Mouse (Mus musculus): ENCODE measurements around the gene Gm11437. TPM values are rescaled to one million over a fixed set of nuclear protein-coding genes. Genes with fewer than 3 reads are reported as not detected.

The Gm11437 gene
- polyA plus RNA-seq, 1 experiment from 2014 or later: not detected

- WGBS: 64% methylated on average over 2 of the region's 2 CpGs
- Histone ChIP-seq H3K4me2 (ENCODE audit: low read depth, low read length) (no peak overlapping the region), H3K4me1 (ENCODE audit: control insufficient read depth, insufficient read depth, low read length) (peaks cover 2% of the 10 kb centered on the region; the same call in 1 of the 2 replicates), H3K27ac (ENCODE audit: low read length) (no peak overlapping the region), H3K36me3 (ENCODE audit: control insufficient read depth, insufficient read depth) (no peaks in the 10 kb centered on the region), H3K9ac (ENCODE audit: low read length) (no peak overlapping the region), H3K27me3 (ENCODE audit: control insufficient read depth, insufficient read depth, low read length) (no peaks in the 10 kb centered on the region), H3K4me3 (ENCODE audit: low read length) (no peak overlapping the region), H3K9me3 (replicated peaks; ENCODE audit: control insufficient read depth, low read length) (no peaks in the 10 kb centered on the region)
- ATAC-seq (replicated peaks; ENCODE audit: extremely low read depth, insufficient read depth, low FRiP score): no peak
These were observed 16.4 kb downstream of the Gm11437 start for GRCm38 (mm10) chr11:84150884-84151283.

- Histone ChIP-seq H3K36me3 (ENCODE audit: control insufficient read depth, insufficient read depth) (no peaks in the 10 kb centered on the region), H3K9me3 (replicated peaks; ENCODE audit: control insufficient read depth, low read length) (no peaks in the 10 kb centered on the region), H3K4me3 (ENCODE audit: low read length) (no peak overlapping the region), H3K4me2 (ENCODE audit: low read depth, low read length) (no peak overlapping the region), H3K27me3 (ENCODE audit: control insufficient read depth, insufficient read depth, low read length) (no peaks in the 10 kb centered on the region), H3K9ac (ENCODE audit: low read length) (no peak overlapping the region), H3K27ac (ENCODE audit: low read length) (no peak overlapping the region), H3K4me1 (ENCODE audit: control insufficient read depth, insufficient read depth, low read length) (peaks cover 2% of the 10 kb centered on the region; the same call in 1 of the 2 replicates)
- ATAC-seq (replicated peaks; ENCODE audit: extremely low read depth, insufficient read depth, low FRiP score): no peak
- 69% methylated on average over 3 of the region's 3 CpGs for WGBS
These were observed 21.2 kb downstream of the Gm11437 start for GRCm38 (mm10) chr11:84146081-84146480.

- WGBS: 68% methylated on average over 10 of the region's 10 CpGs
- ATAC-seq (replicated peaks; ENCODE audit: extremely low read depth, insufficient read depth, low FRiP score): no peak
- Histone ChIP-seq H3K9ac (ENCODE audit: low read length) (no peak overlapping the region), H3K36me3 (ENCODE audit: control insufficient read depth, insufficient read depth) (no peaks in the 10 kb centered on the region), H3K9me3 (replicated peaks; ENCODE audit: control insufficient read depth, low read length) (no peaks in the 10 kb centered on the region), H3K27ac (ENCODE audit: low read length) (no peak overlapping the region), H3K4me2 (ENCODE audit: low read depth, low read length) (no peak overlapping the region), H3K27me3 (ENCODE audit: control insufficient read depth, insufficient read depth, low read length) (no peaks in the 10 kb centered on the region), H3K4me3 (ENCODE audit: low read length) (no peak overlapping the region), H3K4me1 (ENCODE audit: control insufficient read depth, insufficient read depth, low read length) (peaks cover 2% of the 10 kb centered on the region; the same call in 1 of the 2 replicates)
These were observed 22.0 kb downstream of the Gm11437 start for GRCm38 (mm10) chr11:84145201-84145798.

GRCm38 (mm10) chr11:84141752-84142151 is 25.5 kb downstream of the Gm11437 start:
- H3K36me3 ChIP-seq (ENCODE audit: control insufficient read depth, insufficient read depth): no peaks in the 10 kb centered on the region
- WGBS: 49% methylated on average over 2 of the region's 2 CpGs
- no peak overlapping the region for H3K27ac ChIP-seq (ENCODE audit: low read length)
- no peak overlapping the region for H3K4me3 ChIP-seq (ENCODE audit: low read length)
- no peak for ATAC-seq (replicated peaks; ENCODE audit: extremely low read depth, insufficient read depth, low FRiP score)
- no peaks in the 10 kb centered on the region for H3K4me1 ChIP-seq (ENCODE audit: control insufficient read depth, insufficient read depth, low read length)
- no peaks in the 10 kb centered on the region for H3K27me3 ChIP-seq (ENCODE audit: control insufficient read depth, insufficient read depth, low read length)
- no peaks in the 10 kb centered on the region for H3K9me3 ChIP-seq (replicated peaks; ENCODE audit: control insufficient read depth, low read length)
- no peak overlapping the region for H3K4me2 ChIP-seq (ENCODE audit: low read depth, low read length)
- H3K9ac ChIP-seq (ENCODE audit: low read length): no peak overlapping the region

- Histone ChIP-seq H3K36me3 (ENCODE audit: control insufficient read depth, insufficient read depth) (no peaks in the 10 kb centered on the region), H3K4me1 (ENCODE audit: control insufficient read depth, insufficient read depth, low read length) (no peaks in the 10 kb centered on the region), H3K27ac (ENCODE audit: low read length) (no peak overlapping the region), H3K9me3 (replicated peaks; ENCODE audit: control insufficient read depth, low read length) (no peaks in the 10 kb centered on the region), H3K4me2 (ENCODE audit: low read depth, low read length) (no peak overlapping the region), H3K4me3 (ENCODE audit: low read length) (no peak overlapping the region), H3K27me3 (ENCODE audit: control insufficient read depth, insufficient read depth, low read length) (no peaks in the 10 kb centered on the region), H3K9ac (ENCODE audit: low read length) (no peak overlapping the region)
- no peak for ATAC-seq (replicated peaks; ENCODE audit: extremely low read depth, insufficient read depth, low FRiP score)
- WGBS: 88% methylated on average over 3 of the region's 3 CpGs
These were observed 30.8 kb downstream of the Gm11437 start for GRCm38 (mm10) chr11:84136453-84136852.

- Histone ChIP-seq H3K27ac (ENCODE audit: low read length) (no peak overlapping the region), H3K9ac (ENCODE audit: low read length) (no peak overlapping the region), H3K4me3 (ENCODE audit: low read length) (no peak overlapping the region), H3K36me3 (ENCODE audit: control insufficient read depth, insufficient read depth) (no peaks in the 10 kb centered on the region), H3K4me2 (ENCODE audit: low read depth, low read length) (no peak overlapping the region), H3K27me3 (ENCODE audit: control insufficient read depth, insufficient read depth, low read length) (no peaks in the 10 kb centered on the region), H3K9me3 (replicated peaks; ENCODE audit: control insufficient read depth, low read length) (no peaks in the 10 kb centered on the region), H3K4me1 (ENCODE audit: control insufficient read depth, insufficient read depth, low read length) (peaks cover 4% of the 10 kb centered on the region)
- 97% methylated on average over 2 of the region's 2 CpGs for WGBS
- no peak for ATAC-seq (replicated peaks; ENCODE audit: extremely low read depth, insufficient read depth, low FRiP score)
These were observed 32.9 kb downstream of the Gm11437 start for GRCm38 (mm10) chr11:84134331-84134860.

- peak overlapping the region; percentile 93 for H3K4me3 ChIP-seq (ENCODE audit: low read length)
- H3K27me3 ChIP-seq (ENCODE audit: control insufficient read depth, insufficient read depth, low read length): no peaks in the 10 kb centered on the region
- peaks cover 7% of the 10 kb centered on the region for H3K4me1 ChIP-seq (ENCODE audit: control insufficient read depth, insufficient read depth, low read length)
- no peaks in the 10 kb centered on the region for H3K9me3 ChIP-seq (replicated peaks; ENCODE audit: control insufficient read depth, low read length)
- peak overlapping the region; percentile 92 for H3K9ac ChIP-seq (ENCODE audit: low read length)
- peaks cover 14% of the 10 kb centered on the region for H3K36me3 ChIP-seq (ENCODE audit: control insufficient read depth, insufficient read depth)
- 7% methylated on average over 11 of the region's 11 CpGs for WGBS
- no peak for ATAC-seq (replicated peaks; ENCODE audit: extremely low read depth, insufficient read depth, low FRiP score)
- H3K27ac ChIP-seq (ENCODE audit: low read length): no peak overlapping the region
- H3K4me2 ChIP-seq (ENCODE audit: low read depth, low read length): peak overlapping the region; percentile 92
These were observed 37.5 kb downstream of the Gm11437 start for GRCm38 (mm10) chr11:84129799-84130185.

- H3K36me3 ChIP-seq (ENCODE audit: control insufficient read depth, insufficient read depth): peaks cover 18% of the 10 kb centered on the region
- peak within 1 kb of the TSS; percentile 92 for H3K9ac ChIP-seq (ENCODE audit: low read length)
- peak within 1 kb of the TSS; percentile 93 for H3K4me3 ChIP-seq (ENCODE audit: low read length)
- no peaks in the 10 kb centered on the region for H3K9me3 ChIP-seq (replicated peaks; ENCODE audit: control insufficient read depth, low read length)
- peaks cover 7% of the 10 kb centered on the region for H3K4me1 ChIP-seq (ENCODE audit: control insufficient read depth, insufficient read depth, low read length)
- WGBS: under 1% methylated on average over 58 of the region's 83 CpGs
- no peaks in the 10 kb centered on the region for H3K27me3 ChIP-seq (ENCODE audit: control insufficient read depth, insufficient read depth, low read length)
- peak within 1 kb of the TSS; percentile 92 for H3K4me2 ChIP-seq (ENCODE audit: low read depth, low read length)
- peak; percentile 93 for ATAC-seq (replicated peaks; ENCODE audit: extremely low read depth, insufficient read depth, low FRiP score)
- peak within 1 kb of the TSS; percentile 55 for H3K27ac ChIP-seq (ENCODE audit: low read length)
These were observed 38.1 kb downstream of the Gm11437 start, which contains the start of the genes Tada2a and Acaca for GRCm38 (mm10) chr11:84128943-84129798. Tada2a (minus strand) TSS chr11:84129600. Acaca (plus strand) TSS chr11:84129672.

GRCm38 (mm10) chr11:84127977-84128376 is 39.3 kb downstream of the Gm11437 start:
- 77% methylated on average over 4 of the region's 4 CpGs for WGBS
- no peak overlapping the region for H3K27ac ChIP-seq (ENCODE audit: low read length)
- no peak overlapping the region for H3K4me3 ChIP-seq (ENCODE audit: low read length)
- no peaks in the 10 kb centered on the region for H3K27me3 ChIP-seq (ENCODE audit: control insufficient read depth, insufficient read depth, low read length)
- H3K4me2 ChIP-seq (ENCODE audit: low read depth, low read length): no peak overlapping the region
- ATAC-seq (replicated peaks; ENCODE audit: extremely low read depth, insufficient read depth, low FRiP score): no peak
- H3K9ac ChIP-seq (ENCODE audit: low read length): no peak overlapping the region
- H3K4me1 ChIP-seq (ENCODE audit: control insufficient read depth, insufficient read depth, low read length): peaks cover 7% of the 10 kb centered on the region
- no peaks in the 10 kb centered on the region for H3K9me3 ChIP-seq (replicated peaks; ENCODE audit: control insufficient read depth, low read length)
- peaks cover 21% of the 10 kb centered on the region for H3K36me3 ChIP-seq (ENCODE audit: control insufficient read depth, insufficient read depth)
